Mouse (Mus musculus): ENCODE measurements at regions not wholly inside any gene's neighbourhood (a gene's known extent, or its start where the extent isn't known, plus 50 kb on each side); places are given as distances from the start of the nearest gene placed in this dataset.

GRCm38 (mm10) chr2:160584568-160584967, 61.1 kb upstream of the Top1 start:
- no peak for DNase-seq (ENCODE audit: low spot score)

- no peak for DNase-seq (ENCODE audit: low spot score)
Observed at GRCm38 (mm10) chr2:160587015-160587835, 58.5 kb upstream of the Top1 start.

GRCm38 (mm10) chr2:160588401-160588800, 57.3 kb upstream of the Top1 start:
- no peak for DNase-seq (ENCODE audit: low spot score)

- DNase-seq (ENCODE audit: low spot score): no peak
Observed at GRCm38 (mm10) chr2:160590209-160590910, 55.3 kb upstream of the Top1 start.

GRCm38 (mm10) chr2:160591446-160592180, 54.1 kb upstream of the Top1 start:
- DNase-seq (ENCODE audit: low spot score): no peak

GRCm38 (mm10) chr2:160593035-160593434, 52.7 kb upstream of the Top1 start:
- DNase-seq (ENCODE audit: low spot score): peak; percentile 50

All from yolk sac, embryonic 10.5 days (tissue).